Mouse (Mus musculus) right cerebral cortex, postnatal 36 days (tissue): ENCODE results near the gene Golph3l.

ENCODE experiments used
- DNase-seq, 2 experiments: peaks; one replicate each; pipeline ENCODE4 v3.0.0; 2022; ENCODE audit warnings: low spot score in 2 of 2, mixed read lengths in 1 of 2

The Golph3l gene

GRCm38 (mm10) chr3:95655437-95655836 is 66.7 kb downstream of the Golph3l start:
- DNase-seq = no peak

DNA sequence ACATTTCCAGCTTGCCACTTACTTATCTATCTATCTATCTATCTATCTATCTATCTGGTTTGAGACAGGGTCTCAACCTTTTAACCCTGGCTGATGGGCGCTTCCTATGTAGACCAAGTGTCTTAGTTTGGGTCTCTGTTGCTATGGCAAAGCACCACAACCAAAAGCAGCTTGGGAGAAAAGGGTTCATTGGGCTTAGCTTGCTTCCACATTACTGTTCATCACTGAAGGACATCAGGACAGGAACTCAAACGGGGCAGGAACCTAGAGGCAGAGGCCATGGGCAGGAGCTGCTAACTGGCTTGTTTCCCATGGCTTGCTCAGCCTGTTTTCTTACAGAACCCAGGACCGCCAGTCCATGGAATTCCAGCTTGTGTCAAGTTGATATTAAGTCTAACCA is 68.4 kb downstream of the Golph3l start:
- no peak for DNase-seq

- no peak for DNase-seq
Observed at GRCm38 (mm10) chr3:95657711-95658110, 69.0 kb downstream of the Golph3l start.

- peak; percentile 89 to 91 for DNase-seq
Observed at GRCm38 (mm10) chr3:95658236-95658867, 69.6 kb downstream of the Golph3l start, which contains the start of gene Mcl1. Gene Mcl1 (plus strand): TSS chr3:95658788.

GRCm38 (mm10) chr3:95658868-95659712 is 70.4 kb downstream of the Golph3l start:
- peak; percentile 40 to 41 for DNase-seq

DNA sequence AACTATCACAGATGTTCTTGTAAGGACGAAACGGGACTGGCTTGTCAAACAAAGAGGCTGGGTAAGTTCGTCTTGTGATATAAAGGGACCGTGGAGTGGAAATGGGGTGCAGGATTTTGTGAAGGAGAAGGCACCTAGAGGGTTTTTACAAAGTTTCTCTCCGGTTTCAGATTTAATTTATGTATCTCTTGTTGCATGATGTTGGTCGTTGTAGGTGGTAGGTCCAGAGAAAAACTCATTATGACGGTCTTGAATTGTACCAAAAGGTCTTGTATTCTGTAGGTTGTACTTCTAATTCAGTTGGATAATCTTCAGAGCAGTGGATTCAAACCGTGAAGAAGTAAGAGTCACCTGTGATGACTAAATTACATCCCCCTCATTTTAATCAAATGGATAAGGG is 71.2 kb downstream of the Golph3l start:
- no peak for DNase-seq

GRCm38 (mm10) chr3:95660788-95661478 is 72.2 kb downstream of the Golph3l start:
- no peak for DNase-seq

DNA sequence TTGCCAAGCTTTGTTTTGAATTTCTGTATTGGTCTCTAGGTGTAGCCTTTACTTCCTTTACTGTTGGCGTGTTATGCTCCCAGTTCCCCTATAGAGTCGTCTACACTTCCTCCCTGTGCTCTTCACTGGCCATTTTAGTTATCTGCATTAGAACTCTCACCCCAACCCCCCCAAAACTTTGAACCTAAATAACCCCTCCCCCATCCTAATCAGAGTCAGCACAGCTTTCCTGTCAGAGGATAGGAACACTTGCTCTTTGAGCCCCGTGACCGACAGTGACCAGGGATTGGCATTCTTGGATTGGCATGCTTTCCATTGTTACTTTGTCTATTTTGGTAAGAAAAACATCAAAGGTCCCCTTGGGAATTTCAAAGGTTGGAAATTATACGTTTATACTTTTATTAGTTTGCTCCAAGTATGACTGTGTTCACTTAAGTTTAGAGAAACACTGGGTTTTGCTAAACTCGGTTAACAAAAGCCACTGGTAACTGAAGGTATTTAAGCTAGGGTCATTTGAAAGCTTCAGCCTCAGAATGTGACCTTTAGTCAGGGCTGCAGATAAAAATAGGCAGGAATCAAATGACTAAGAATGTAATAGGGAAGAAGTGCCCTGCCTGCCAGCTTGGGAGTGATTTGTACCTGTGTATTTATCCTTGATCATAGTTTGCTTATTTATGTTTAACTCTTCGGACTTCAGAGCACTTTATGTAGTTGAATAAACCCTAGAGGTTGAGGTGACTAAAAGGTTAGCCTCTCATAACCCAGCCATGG is 73.4 kb downstream of the Golph3l start:
- DNase-seq = no peak

DNA sequence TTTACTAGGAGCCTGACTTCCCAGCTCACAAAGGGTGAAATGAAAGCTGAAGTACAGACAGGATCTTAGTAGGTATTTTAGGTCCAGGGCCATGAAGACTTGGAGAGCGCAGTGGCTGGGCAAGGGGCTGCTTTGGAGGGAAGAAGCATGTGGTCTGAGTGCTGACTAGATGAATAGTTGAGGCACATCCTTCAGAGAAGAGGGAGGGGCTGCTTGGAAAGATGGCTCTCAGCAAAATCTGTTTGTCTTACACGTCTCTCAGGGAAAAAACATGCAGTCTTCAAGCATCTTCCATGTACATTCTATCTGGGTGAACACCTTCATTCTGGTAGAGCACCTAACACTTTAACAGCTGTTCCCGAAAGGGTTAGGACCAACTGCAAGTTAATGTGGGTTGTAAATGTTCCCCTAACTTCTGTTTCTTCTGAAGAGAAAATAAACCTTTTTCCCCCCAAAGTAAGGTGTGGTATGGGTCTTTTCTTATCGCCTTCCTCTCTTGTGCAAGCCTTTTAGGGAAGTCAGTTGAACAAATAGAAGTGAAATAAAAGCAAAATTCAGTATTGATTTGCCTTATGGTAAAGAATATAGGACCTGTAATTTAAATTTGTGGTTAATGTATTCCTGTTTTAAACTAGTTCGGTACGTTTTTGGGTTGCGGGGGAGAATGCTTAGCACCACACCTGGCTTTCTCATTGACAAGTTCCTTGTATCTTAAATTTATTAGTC is 74.2 kb downstream of the Golph3l start:
- DNase-seq = no peak

DNA sequence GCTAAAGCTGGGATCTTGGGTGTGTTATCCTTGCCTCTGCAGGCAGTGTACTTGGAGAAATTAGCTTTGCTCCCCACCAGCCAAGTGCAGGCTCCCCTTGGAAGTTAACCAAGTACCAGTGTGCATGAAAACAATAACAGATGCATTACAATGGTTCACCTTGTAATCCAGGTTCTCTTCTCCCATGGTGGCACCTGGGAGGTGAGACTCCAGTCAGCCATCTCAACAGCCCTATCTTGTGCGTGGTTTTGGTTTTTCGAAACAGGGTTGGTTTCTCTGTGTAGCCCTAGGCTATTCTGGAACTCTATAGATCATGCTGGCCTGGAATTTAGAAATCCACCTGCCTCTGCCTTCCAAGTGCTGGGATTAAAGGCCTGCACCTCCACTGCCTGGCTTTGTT is 74.8 kb downstream of the Golph3l start:
- no peak for DNase-seq

DNA sequence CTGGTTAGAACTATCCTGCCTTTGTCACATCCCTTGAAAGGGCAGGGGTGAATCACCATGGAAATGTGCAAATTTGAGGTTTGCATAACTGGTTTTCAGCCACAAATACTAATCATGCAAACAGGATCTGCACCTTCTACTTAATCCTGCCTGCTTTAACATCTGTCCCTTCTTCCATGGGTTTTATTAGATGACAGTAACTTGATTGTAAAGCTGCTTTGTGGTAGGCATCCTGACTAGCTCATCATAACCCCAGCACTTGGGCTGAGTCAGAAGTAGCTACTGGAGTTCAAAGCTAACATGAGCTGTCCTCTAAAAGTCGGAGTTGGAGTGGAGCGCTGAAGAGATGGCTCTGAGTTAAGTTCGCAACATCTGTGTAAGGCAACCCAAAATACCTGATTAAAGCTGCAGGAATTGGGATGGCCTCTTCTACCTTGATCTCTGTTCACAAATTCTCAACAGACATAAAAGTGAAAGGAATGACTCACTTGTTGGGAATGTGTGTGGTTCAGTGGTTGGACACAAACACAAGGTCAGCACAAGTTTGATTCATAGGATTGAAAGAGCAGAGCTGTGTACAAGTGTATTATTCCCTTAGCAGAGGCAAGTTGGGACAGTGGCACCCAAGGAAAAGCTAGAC is 75.4 kb downstream of the Golph3l start:
- no peak for DNase-seq

- DNase-seq = no peak
Observed at GRCm38 (mm10) chr3:95664940-95665352, 76.2 kb downstream of the Golph3l start.

DNA sequence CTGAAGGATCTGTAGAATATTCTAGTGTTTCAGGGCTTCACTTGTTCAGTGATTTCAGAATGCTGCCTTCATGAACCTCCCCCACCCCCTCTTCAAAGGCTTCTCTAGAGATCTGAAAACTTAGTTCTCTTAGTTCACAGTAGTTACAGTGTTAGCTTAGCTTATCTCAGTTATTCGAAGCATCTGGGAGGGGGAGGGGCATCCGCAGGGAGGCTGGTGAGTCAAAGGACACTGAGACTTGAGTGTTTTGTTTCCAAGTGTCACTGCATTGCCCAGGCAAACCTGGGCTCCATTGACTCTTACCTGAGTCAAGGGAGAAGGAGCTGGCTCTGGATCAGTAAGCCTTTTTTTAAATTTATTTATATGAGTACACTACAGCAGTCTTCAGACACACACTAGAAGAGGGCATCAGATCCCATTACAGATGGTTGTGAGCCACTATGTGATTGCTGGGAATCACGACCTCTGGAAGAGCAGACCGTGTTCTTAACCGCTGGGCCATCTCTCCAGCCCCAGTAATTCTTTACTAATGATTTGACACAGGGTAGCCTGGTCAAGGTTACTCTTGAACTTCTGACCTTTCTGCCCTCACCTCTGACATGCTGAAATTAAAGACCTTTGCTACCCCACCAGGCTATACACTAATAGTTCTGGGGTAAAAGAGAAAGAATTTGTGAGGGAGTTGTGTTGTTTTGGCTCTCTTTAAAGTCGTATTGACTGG is 77.5 kb downstream of the Golph3l start:
- DNase-seq = no peak

DNA sequence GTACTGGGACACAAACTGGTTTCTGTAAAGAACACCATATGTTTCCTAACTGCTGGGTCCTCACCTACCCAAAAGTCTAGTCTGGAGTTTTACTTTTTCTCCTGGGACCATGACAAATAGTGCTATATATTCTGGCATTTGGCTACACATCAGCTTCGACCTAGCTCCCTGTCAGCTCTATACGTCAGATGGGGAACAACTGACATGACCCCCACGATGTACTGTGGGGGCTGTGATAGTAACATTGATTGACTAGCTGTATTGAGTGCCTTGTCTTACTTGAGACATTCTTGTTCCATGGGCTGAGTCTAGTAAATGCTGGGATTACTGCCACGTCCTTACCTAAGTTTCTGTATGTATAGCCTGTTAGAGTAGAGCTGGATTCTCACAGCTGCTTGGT is 78.8 kb downstream of the Golph3l start:
- no peak for DNase-seq

GRCm38 (mm10) chr3:95668026-95668425 is 79.3 kb downstream of the Golph3l start:
- no peak for DNase-seq
